Comparison of ENCODE assay signal across 8 mouse cellular contexts in the genomic region with DNA sequence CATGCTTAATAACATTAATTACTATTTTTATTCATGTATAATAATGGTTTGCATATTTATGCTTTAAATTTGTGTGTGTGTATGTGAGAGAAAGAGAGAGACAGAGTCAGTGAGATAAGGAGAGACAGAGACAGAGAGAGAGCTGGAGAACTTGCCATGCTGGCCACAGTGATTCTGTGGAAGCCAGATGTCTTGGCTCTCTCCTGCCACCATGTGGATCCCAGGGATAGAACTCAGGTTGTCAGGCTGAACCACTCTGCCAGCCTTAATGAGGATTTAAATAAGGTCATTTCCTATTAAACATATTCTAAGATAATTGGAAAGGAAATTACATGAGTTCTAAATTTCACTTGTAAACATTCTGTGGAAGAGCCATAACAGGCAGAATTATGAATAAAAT.
DNase-seq lines count a peak whose midpoint lies in the region; ATAC-seq lines count a peak whose summit lies in the region.

No protein-coding gene starts in this region.

- H3K4me1 ChIP-seq in forebrain, embryonic 11.5 days (replicated peaks; ENCODE audit: control insufficient read depth, insufficient read depth, low read length) = no peaks in the 10 kb centered on the region
- no peaks in the 10 kb centered on the region for H3K4me1 ChIP-seq in forebrain, embryonic 10.5 days
- no peaks in the 10 kb centered on the region for H3K4me1 ChIP-seq in midbrain, embryonic 10.5 days
- H3K4me1 ChIP-seq in midbrain, embryonic 16.5 days (ENCODE audit: control insufficient read depth, insufficient read depth, low read length) = no peaks in the 10 kb centered on the region

- no peaks in the 10 kb centered on the region for H3K36me3 ChIP-seq in forebrain, embryonic 11.5 days (ENCODE audit: control insufficient read depth, insufficient read depth, low read length)
- H3K36me3 ChIP-seq in forebrain, embryonic 10.5 days (replicated peaks) = no peaks in the 10 kb centered on the region
- no peaks in the 10 kb centered on the region for H3K36me3 ChIP-seq in midbrain, embryonic 10.5 days
- no peaks in the 10 kb centered on the region for H3K36me3 ChIP-seq in midbrain, embryonic 16.5 days (ENCODE audit: control insufficient read depth, insufficient read depth, low read length)
- H3K36me3 ChIP-seq in splenic B cell, adult 2 months (ENCODE audit: control insufficient read depth, insufficient read depth, low read length, poor library complexity, severe bottlenecking) = no peaks in the 10 kb centered on the region

- H3K9ac ChIP-seq in forebrain, embryonic 11.5 days (ENCODE audit: low read length) = no peak overlapping the region
- no peak overlapping the region for H3K9ac ChIP-seq in midbrain, embryonic 16.5 days (ENCODE audit: low read depth, low read length)

- ATAC-seq in forebrain, embryonic 11.5 days (replicated peaks; ENCODE audit: low FRiP score) = peak; percentile 80
- ATAC-seq in midbrain, embryonic 16.5 days = no peak

- H3K4me3 ChIP-seq in forebrain, embryonic 11.5 days (ENCODE audit: low read depth, low read length) = no peak overlapping the region
- no peak overlapping the region for H3K4me3 ChIP-seq in forebrain, embryonic 10.5 days
- H3K4me3 ChIP-seq in midbrain, embryonic 10.5 days = no peak overlapping the region
- no peak overlapping the region for H3K4me3 ChIP-seq in midbrain, embryonic 16.5 days (ENCODE audit: low read depth, low read length)

- H3K27ac ChIP-seq in forebrain, embryonic 11.5 days (ENCODE audit: low read depth, low read length) = no peak overlapping the region
- H3K27ac ChIP-seq in forebrain, embryonic 10.5 days = no peak overlapping the region
- no peak overlapping the region for H3K27ac ChIP-seq in midbrain, embryonic 10.5 days (replicated peaks)
- H3K27ac ChIP-seq in midbrain, embryonic 16.5 days (ENCODE audit: low read length) = no peak overlapping the region

- no peak overlapping the region for H3K4me2 ChIP-seq in forebrain, embryonic 11.5 days (ENCODE audit: low read depth, low read length, severe bottlenecking)
- H3K4me2 ChIP-seq in midbrain, embryonic 16.5 days (ENCODE audit: low read length) = no peak overlapping the region

- H3K27me3 ChIP-seq in forebrain, embryonic 11.5 days (ENCODE audit: control insufficient read depth, insufficient read depth, low read length) = no peaks in the 10 kb centered on the region
- no peaks in the 10 kb centered on the region for H3K27me3 ChIP-seq in forebrain, embryonic 10.5 days (ENCODE audit: poor library complexity, severe bottlenecking)
- H3K27me3 ChIP-seq in midbrain, embryonic 10.5 days (ENCODE audit: low read depth, poor library complexity, severe bottlenecking) = no peaks in the 10 kb centered on the region
- no peaks in the 10 kb centered on the region for H3K27me3 ChIP-seq in midbrain, embryonic 16.5 days (ENCODE audit: control insufficient read depth, insufficient read depth, low read depth, low read length)
- H3K27me3 ChIP-seq in splenic B cell, adult 2 months (ENCODE audit: control insufficient read depth, insufficient read depth, low read length, poor library complexity, severe bottlenecking) = no peaks in the 10 kb centered on the region

- H3K9me3 ChIP-seq in forebrain, embryonic 11.5 days (ENCODE audit: control insufficient read depth, low read length) = no peaks in the 10 kb centered on the region
- no peaks in the 10 kb centered on the region for H3K9me3 ChIP-seq in forebrain, embryonic 10.5 days
- no peaks in the 10 kb centered on the region for H3K9me3 ChIP-seq in midbrain, embryonic 10.5 days (replicated peaks)
- H3K9me3 ChIP-seq in midbrain, embryonic 16.5 days (replicated peaks; ENCODE audit: control insufficient read depth, low read length, poor library complexity, severe bottlenecking) = no peaks in the 10 kb centered on the region

- DNase-seq in forebrain, embryonic 11.5 days (ENCODE audit: low spot score) = peak; percentile 59
- DNase-seq in forebrain, embryonic 10.5 days (ENCODE audit: extremely low spot score, low spot score) = no peak
- DNase-seq in midbrain, embryonic 10.5 days (ENCODE audit: low spot score) = peak; percentile 21
- peak; percentile 58 for DNase-seq in embryo, embryonic 11 days
- DNase-seq in kidney, postnatal 14 days = peak; percentile 19
- peak; percentile 8 for DNase-seq in splenic B cell, adult 2 months (ENCODE audit: low read depth, low spot score)
- no peak for DNase-seq in frontal cortex, postnatal 14 days (ENCODE audit: low spot score in 2 of 2)

Comparison
In these comparisons a context has a peak if more than half of its experiments do, and no peak if none do; other contexts are left out.
1. DNase-seq: peak in forebrain, embryonic 11.5 days (single experiment), midbrain, embryonic 10.5 days (single experiment), embryo, embryonic 11 days (single experiment), kidney, postnatal 14 days (single experiment) and splenic B cell, adult 2 months (single experiment); none in forebrain, embryonic 10.5 days (single experiment) and frontal cortex, postnatal 14 days (0 of 2).